ENCODE assay signal across 8 mouse cellular contexts in genomic region chr6:125354352-125355151, GRCm38 (mm10). TPM values are rescaled to one million over a fixed set of nuclear protein-coding genes. Genes with fewer than 3 reads are reported as not detected.
A peak's percentile ranks its signal among the peaks of the same experiment; 100 is the strongest.
DNase-seq lines count a peak whose midpoint lies in the region; ATAC-seq and TF ChIP-seq lines count a peak whose summit lies in the region.

No protein-coding gene starts in this region.

- H3K36me3 ChIP-seq in heart, adult 2 months (ENCODE audit: control insufficient read depth, insufficient read depth, low read length) = no peaks in the 10 kb centered on the region; the same call in 1 of the 2 replicates
- H3K36me3 ChIP-seq in lung, embryonic 15.5 days = peaks cover 26% of the 10 kb centered on the region

- peak overlapping the region; percentile 48 for H3K4me3 ChIP-seq in heart, adult 2 months
- H3K4me3 ChIP-seq in lung, embryonic 15.5 days = peak overlapping the region; percentile 8; the same call in 1 of the 2 replicates

- H3K9ac ChIP-seq in heart, adult 2 months (ENCODE audit: low read depth, low read length) = peak overlapping the region; percentile 33
- peak overlapping the region; percentile 17 for H3K9ac ChIP-seq in lung, embryonic 15.5 days

- peak; percentile 67 for TF ChIP-seq POLR2A in heart, adult 2 months (IDR thresholded peaks at IDR 0.05; ENCODE audit: insufficient read depth, low read depth, low read length)

- intact Hi-C loops in heart, adult 2 months (cut with DNase I) = loop anchor here (1.0 kb wide), 1 partner anchor 41 kb away; the partner anchor contains the start of gene Ltbr

- peak; percentile 19; the same call in 1 of the 2 replicates for ATAC-seq in lung, embryonic 15.5 days (ENCODE audit: borderline replicate concordance, extremely low read depth, low FRiP score, low TSS enrichment)

- peak overlapping the region; percentile 44 for H3K4me2 ChIP-seq in lung, embryonic 15.5 days

- H3K27me3 ChIP-seq in heart, adult 2 months (ENCODE audit: control insufficient read depth, insufficient read depth, low read length) = no peaks in the 10 kb centered on the region
- no peaks in the 10 kb centered on the region for H3K27me3 ChIP-seq in lung, embryonic 15.5 days

- no peaks in the 10 kb centered on the region for H3K9me3 ChIP-seq in lung, embryonic 15.5 days

- peaks cover 35% of the 10 kb centered on the region for H3K4me1 ChIP-seq in heart, adult 2 months (ENCODE audit: control insufficient read depth, insufficient read depth, low read length)
- peaks cover 59% of the 10 kb centered on the region for H3K4me1 ChIP-seq in lung, embryonic 15.5 days

- H3K27ac ChIP-seq in heart, adult 2 months = peak overlapping the region; percentile 91
- peak overlapping the region; percentile 76 for H3K27ac ChIP-seq in lung, embryonic 15.5 days

- WGBS in heart, adult 2 months = 17% methylated on average over 14 of the region's 14 CpGs
- 7% methylated on average over 14 of the region's 14 CpGs for WGBS in lung, embryonic 15.5 days

- TF ChIP-seq CTCF in heart, adult 2 months (IDR thresholded peaks at IDR 0.05) = no peak

- TF ChIP-seq EP300 in heart, adult 2 months (IDR thresholded peaks at IDR 0.05; ENCODE audit: insufficient read depth, low read depth, low read length) = peak; percentile 61; the same call in 1 of the 2 replicates

- no peaks in the 10 kb centered on the region for H3K79me2 ChIP-seq in heart, adult 2 months (replicated peaks; ENCODE audit: control insufficient read depth, insufficient read depth, low read length)

- DNase-seq in ovary, adult 18-20 months (ENCODE audit: low spot score) = peak; percentile 57
- DNase-seq in ovary, postnatal 10 days (ENCODE audit: low spot score) = no peak
- DNase-seq in adrenal gland, adult 8-10 months = peak; percentile 85
- peak; percentile 80 to 87 for DNase-seq in heart, adult 2 months
- DNase-seq in kidney, adult 8-10 months = peak; percentile 71 to 81
- peak; percentile 34 for DNase-seq in thymus, postnatal 14 days
- DNase-seq in frontal cortex, postnatal 14 days (ENCODE audit: low spot score in 2 of 2) = no peak

RNA-seq across cellular contexts. Expression of gene Tnfrsf1a, which starts 5.4 kb away (rescaled TPM):
- 100 to 1,000 TPM; 194 to 259 (median 215) TPM for total RNA-seq in adrenal gland, adult 8-10 months (2022)
- 10 to 100 TPM; 50.8 to 62.8 TPM for total RNA-seq in heart, adult 2 months (2021)
- polyA plus RNA-seq in heart, adult 2 months (2012; rRNA removed) = 57.1 and 59.7 TPM in 2 replicates
- polyA plus RNA-seq in lung, embryonic 15.5 days (2015; fragmentation: Nextera tagmentation; extraction: Ambion mirVana) = 88.3 and 101 TPM in 2 replicates

RNA-seq across cellular contexts. Expression of gene Plekhg6, which starts 26.0 kb away (rescaled TPM):
- under 1 TPM in 2 of 4 experiments, not detected in 2; 0.09 to 0.19 TPM for total RNA-seq in adrenal gland, adult 8-10 months (2022)
- total RNA-seq in heart, adult 2 months (2021) = under 1 TPM in 1 of 2 experiments, not detected in 1; 0.08 TPM
- 0.06 and 0.14 TPM in 2 replicates for polyA plus RNA-seq in heart, adult 2 months (2012; rRNA removed)
- polyA plus RNA-seq in lung, embryonic 15.5 days (2015; fragmentation: Nextera tagmentation; extraction: Ambion mirVana) = 0.31 and 0.36 TPM in 2 replicates

RNA-seq across cellular contexts. Expression of gene Scnn1a, which starts 34.1 kb away (rescaled TPM):
- 1 to 10 TPM; 1.4 to 3.4 (median 2.2) TPM for total RNA-seq in adrenal gland, adult 8-10 months (2022)
- total RNA-seq in heart, adult 2 months (2021) = under 1 TPM; 0.37 to 0.75 TPM
- polyA plus RNA-seq in heart, adult 2 months (2012; rRNA removed) = 0.76 and 3.1 TPM in 2 replicates
- 5.0 and 5.8 TPM in 2 replicates for polyA plus RNA-seq in lung, embryonic 15.5 days (2015; fragmentation: Nextera tagmentation; extraction: Ambion mirVana)

RNA-seq across cellular contexts. Expression of gene Ltbr, which starts 40.9 kb away (rescaled TPM):
- total RNA-seq in adrenal gland, adult 8-10 months (2022) = 10 to 100 TPM; 74.1 to 83.5 (median 81.0) TPM
- total RNA-seq in heart, adult 2 months (2021) = 10 to 100 TPM; 28.2 to 28.8 TPM
- polyA plus RNA-seq in heart, adult 2 months (2012; rRNA removed) = 34.8 and 36.5 TPM in 2 replicates
- polyA plus RNA-seq in lung, embryonic 15.5 days (2015; fragmentation: Nextera tagmentation; extraction: Ambion mirVana) = 79.1 and 82.5 TPM in 2 replicates

Comparison
In these comparisons a context has a peak if more than half of its experiments do, and no peak if none do; other contexts are left out.
1. DNase-seq: peak in ovary, adult 18-20 months (single experiment), adrenal gland, adult 8-10 months (single experiment), heart, adult 2 months (2 of 2), kidney, adult 8-10 months (2 of 2) and thymus, postnatal 14 days (single experiment); none in ovary, postnatal 10 days (single experiment) and frontal cortex, postnatal 14 days (0 of 2).